Mouse (Mus musculus) heart, adult 9 months (tissue): ENCODE data around the gene Nr1i3.
A peak's percentile ranks its signal among the peaks of the same experiment; 100 is the strongest.

Experiments
- DNase-seq, 2 experiments: peaks; one replicate each; pipeline ENCODE4 v3.0.0; 2022; ENCODE audit warnings: low spot score in 2 of 2

The Nr1i3 gene

GRCm38 (mm10) chr1:171251594-171252324 lies 38.0 kb downstream of the Nr1i3 start:
- no peak for DNase-seq

GRCm38 (mm10) chr1:171252415-171252814 lies 38.6 kb downstream of the Nr1i3 start:
- DNase-seq, result no peak

GRCm38 (mm10) chr1:171256095-171256818 lies 42.5 kb downstream of the Nr1i3 start:
- no peak for DNase-seq

GRCm38 (mm10) chr1:171256937-171257548 lies 43.3 kb downstream of the Nr1i3 start:
- DNase-seq, result peak in 1 of 2 experiments; percentile 62

- DNase-seq, result no peak
These were observed 44.0 kb downstream of the Nr1i3 start for GRCm38 (mm10) chr1:171257781-171258180.

GRCm38 (mm10) chr1:171258921-171259320 lies 45.2 kb downstream of the Nr1i3 start:
- DNase-seq, result no peak

GRCm38 (mm10) chr1:171260316-171260715 lies 46.5 kb downstream of the Nr1i3 start:
- no peak for DNase-seq

GRCm38 (mm10) chr1:171262594-171263130 lies 48.9 kb downstream of the Nr1i3 start:
- DNase-seq, result peak; percentile 83 to 84

- DNase-seq, result peak; percentile 66 to 73
These were observed 49.4 kb downstream of the Nr1i3 start for GRCm38 (mm10) chr1:171263185-171263611.

GRCm38 (mm10) chr1:171263666-171264461 lies 50.1 kb downstream of the Nr1i3 start:
- no peak for DNase-seq

- no peak for DNase-seq
These were observed 52.4 kb downstream of the Nr1i3 start for GRCm38 (mm10) chr1:171265971-171266744.

GRCm38 (mm10) chr1:171268341-171268740 lies 54.6 kb downstream of the Nr1i3 start:
- no peak for DNase-seq

GRCm38 (mm10) chr1:171269848-171270572 lies 56.2 kb downstream of the Nr1i3 start, which contains the start of gene B4galt3:
Gene B4galt3 (plus strand): TSS chr1:171270328.
- DNase-seq, result peak; percentile 92 to 95
